Mouse (Mus musculus): ENCODE data around the gene Cactin. TPM values are rescaled to one million over a fixed set of nuclear protein-coding genes. Genes with fewer than 3 reads are reported as not detected.
A peak's percentile ranks its signal among the peaks of the same experiment; 100 is the strongest.

The Cactin gene
- polyA plus RNA-seq, 1 experiment: 48.1 TPM

GRCm38 (mm10) chr10:81346453-81347067 lies 25.7 kb downstream of the Cactin start:
- TF ChIP-seq CEBPB (IDR thresholded peaks at IDR 0.05; ENCODE audit: low read depth) (no peak), MYOG (IDR thresholded peaks at IDR 0.05; ENCODE audit: control insufficient read depth, extremely low read depth, insufficient read length) (no peak), FOSL1 (IDR thresholded peaks at IDR 0.05; ENCODE audit: insufficient read depth, low read length, poor library complexity, severe bottlenecking) (no peak), MYOD1 (IDR thresholded peaks at IDR 0.05; ENCODE audit: control insufficient read depth, insufficient read length, low read depth) (no peak), CTCF (IDR thresholded peaks at IDR 0.05; ENCODE audit: control insufficient read depth, insufficient read depth, insufficient read length) (no peak), USF1 (IDR thresholded peaks at IDR 0.05; ENCODE audit: low read depth) (no peak), MAX (IDR thresholded peaks at IDR 0.05) (no peak)
- Histone ChIP-seq H3K4me3 (ENCODE audit: insufficient read depth, poor library complexity, severe bottlenecking) (no peak overlapping the region), H3K79me2 (ENCODE audit: control insufficient read depth, insufficient read depth) (peaks cover 14% of the 10 kb centered on the region), H3K36me3 (ENCODE audit: control insufficient read depth, insufficient read depth) (peaks cover 21% of the 10 kb centered on the region), H3K79me3 (ENCODE audit: low read depth) (peaks cover 5% of the 10 kb centered on the region), H3K27me3 (ENCODE audit: control insufficient read depth, insufficient read depth, insufficient read length) (peaks cover 11% of the 10 kb centered on the region), H3ac (ENCODE audit: control insufficient read depth, insufficient read length, low read depth) (no peak overlapping the region)

- peaks cover 21% of the 10 kb centered on the region for H3K36me3 ChIP-seq (ENCODE audit: control insufficient read depth, insufficient read depth)
- H3K79me2 ChIP-seq (ENCODE audit: control insufficient read depth, insufficient read depth): peaks cover 14% of the 10 kb centered on the region
- TF ChIP-seq MYOG (IDR thresholded peaks at IDR 0.05; ENCODE audit: control insufficient read depth, extremely low read depth, insufficient read length) (no peak), MYOD1 (IDR thresholded peaks at IDR 0.05; ENCODE audit: control insufficient read depth, insufficient read length, low read depth) (no peak), USF1 (IDR thresholded peaks at IDR 0.05; ENCODE audit: low read depth) (no peak), CTCF (IDR thresholded peaks at IDR 0.05; ENCODE audit: control insufficient read depth, insufficient read depth, insufficient read length) (no peak)
- peak overlapping the region; percentile 95 for H3K4me3 ChIP-seq (ENCODE audit: insufficient read depth, poor library complexity, severe bottlenecking)
- H3K27me3 ChIP-seq (ENCODE audit: control insufficient read depth, insufficient read depth, insufficient read length): no peaks in the 10 kb centered on the region
- peak overlapping the region; percentile 95 for H3ac ChIP-seq (ENCODE audit: control insufficient read depth, insufficient read length, low read depth)
- H3K79me3 ChIP-seq (ENCODE audit: low read depth): peaks cover 5% of the 10 kb centered on the region
Observed at GRCm38 (mm10) chr10:81349146-81349545, 28.2 kb downstream of the Cactin start.

- peak overlapping the region; percentile 95 for H3ac ChIP-seq (ENCODE audit: control insufficient read depth, insufficient read length, low read depth)
- no peaks in the 10 kb centered on the region for H3K27me3 ChIP-seq (ENCODE audit: control insufficient read depth, insufficient read depth, insufficient read length)
- peaks cover 5% of the 10 kb centered on the region for H3K79me3 ChIP-seq (ENCODE audit: low read depth)
- TF ChIP-seq CEBPB (IDR thresholded peaks at IDR 0.05; ENCODE audit: low read depth) (no peak), MYOD1 (IDR thresholded peaks at IDR 0.05; ENCODE audit: control insufficient read depth, insufficient read length, low read depth) (no peak), CTCF (IDR thresholded peaks at IDR 0.05; ENCODE audit: control insufficient read depth, insufficient read depth, insufficient read length) (no peak), FOSL1 (IDR thresholded peaks at IDR 0.05; ENCODE audit: insufficient read depth, low read length, poor library complexity, severe bottlenecking) (no peak), MYOG (IDR thresholded peaks at IDR 0.05; ENCODE audit: control insufficient read depth, extremely low read depth, insufficient read length) (no peak), USF1 (IDR thresholded peaks at IDR 0.05; ENCODE audit: low read depth) (no peak)
- H3K36me3 ChIP-seq (ENCODE audit: control insufficient read depth, insufficient read depth): peaks cover 21% of the 10 kb centered on the region
- H3K79me2 ChIP-seq (ENCODE audit: control insufficient read depth, insufficient read depth): peaks cover 14% of the 10 kb centered on the region
- H3K4me3 ChIP-seq (ENCODE audit: insufficient read depth, poor library complexity, severe bottlenecking): peak overlapping the region; percentile 95
Observed at GRCm38 (mm10) chr10:81349961-81350350, 29.1 kb downstream of the Cactin start.

- TF ChIP-seq USF1 (IDR thresholded peaks at IDR 0.05; ENCODE audit: low read depth) (no peak), MYOG (IDR thresholded peaks at IDR 0.05; ENCODE audit: control insufficient read depth, extremely low read depth, insufficient read length) (no peak), CTCF (IDR thresholded peaks at IDR 0.05; ENCODE audit: control insufficient read depth, insufficient read depth, insufficient read length) (peak; percentile 57), CEBPB (IDR thresholded peaks at IDR 0.05; ENCODE audit: low read depth) (no peak)
- H3K27me3 ChIP-seq (ENCODE audit: control insufficient read depth, insufficient read depth, insufficient read length): no peaks in the 10 kb centered on the region
Observed at GRCm38 (mm10) chr10:81350351-81351063, 29.6 kb downstream of the Cactin start, which contains the start of gene Hmg20b. Gene Hmg20b (minus strand): TSS chr10:81350480.

GRCm38 (mm10) chr10:81351678-81352291 lies 30.9 kb downstream of the Cactin start:
- H3K4me3 ChIP-seq (ENCODE audit: insufficient read depth, poor library complexity, severe bottlenecking): no peak overlapping the region
- peak; percentile 10 for TF ChIP-seq MYOD1 (IDR thresholded peaks at IDR 0.05; ENCODE audit: control insufficient read depth, insufficient read length, low read depth)
- TF ChIP-seq FOSL1 (IDR thresholded peaks at IDR 0.05; ENCODE audit: insufficient read depth, low read length, poor library complexity, severe bottlenecking): no peak
- H3K79me2 ChIP-seq (ENCODE audit: control insufficient read depth, insufficient read depth): peaks cover 14% of the 10 kb centered on the region
- H3K36me3 ChIP-seq (ENCODE audit: control insufficient read depth, insufficient read depth): peaks cover 16% of the 10 kb centered on the region
- no peaks in the 10 kb centered on the region for H3K27me3 ChIP-seq (ENCODE audit: control insufficient read depth, insufficient read depth, insufficient read length)
- no peak overlapping the region for H3ac ChIP-seq (ENCODE audit: control insufficient read depth, insufficient read length, low read depth)
- peaks cover 5% of the 10 kb centered on the region for H3K79me3 ChIP-seq (ENCODE audit: low read depth)

More at GRCm38 (mm10) chr10:81350351-81351063, 29.6 kb downstream of the Cactin start, which contains the start of gene Hmg20b:
- peaks cover 5% of the 10 kb centered on the region for H3K79me3 ChIP-seq (ENCODE audit: low read depth)
- H3K36me3 ChIP-seq (ENCODE audit: control insufficient read depth, insufficient read depth): peaks cover 21% of the 10 kb centered on the region
- H3K4me3 ChIP-seq (ENCODE audit: insufficient read depth, poor library complexity, severe bottlenecking): peak within 1 kb of the TSS; percentile 95
- H3ac ChIP-seq (ENCODE audit: control insufficient read depth, insufficient read length, low read depth): peak within 1 kb of the TSS; percentile 95
- peaks cover 14% of the 10 kb centered on the region for H3K79me2 ChIP-seq (ENCODE audit: control insufficient read depth, insufficient read depth)
